Mouse (Mus musculus) forebrain, postnatal 0 days (tissue): ENCODE measurements around the gene Ydjc. TPM values are rescaled to one million over a fixed set of nuclear protein-coding genes. Genes with fewer than 3 reads are reported as not detected.
"Not testable (repeated sequence)": the region's sequence is repeated elsewhere in the genome, so short reads cannot be mapped to it uniquely, and the experiment has no call there.

ENCODE experiments used
- ATAC-seq: fragments of 200-750 bp; cut with Nextera tagmentation; 2 replicates; pipeline ENCODE4 v1.8.0; 2017; ENCODE audit warnings: mild to moderate bottlenecking, moderate library complexity
- DNase-seq: peaks from one replicate; pipeline ENCODE4 v3.0.0-alpha.2; 2015
- H3K27ac ChIP-seq: fragments of 300-500 bp; sonication (generic); 2 replicates; pipeline ENCODE4 v1.5.1; 2014; ENCODE audit warnings: low read depth, mild to moderate bottlenecking, antibody characterized with exemption, low read length, moderate library complexity, mixed read lengths
- H3K27me3 ChIP-seq: fragments of 300-500 bp; sonication (generic); 2 replicates; pipeline ENCODE4 v1.6.1; 2014; ENCODE audit warnings: mild to moderate bottlenecking, low read length, mixed read lengths; ENCODE audit not compliant: insufficient read depth
- H3K36me3 ChIP-seq: fragments of 300-500 bp; sonication (generic); 2 replicates; pipeline ENCODE4 v1.6.1; 2014; ENCODE audit warnings: mild to moderate bottlenecking, moderate library complexity; ENCODE audit not compliant: insufficient read depth
- H3K4me1 ChIP-seq: fragments of 300-500 bp; sonication (generic); 2 replicates; pipeline ENCODE4 v1.6.1; 2014; ENCODE audit warnings: antibody characterized with exemption; ENCODE audit not compliant: insufficient read depth
- H3K4me2 ChIP-seq: fragments of 300-500 bp; sonication (generic); 2 replicates; pipeline ENCODE4 v1.6.1; 2014; ENCODE audit warnings: low read depth, mild to moderate bottlenecking, moderate library complexity
- H3K4me3 ChIP-seq: fragments of 300-500 bp; sonication (generic); 2 replicates; pipeline ENCODE4 v1.5.1; 2014; ENCODE audit warnings: low read depth, low read length, mixed read lengths
- H3K9ac ChIP-seq: fragments of 300-500 bp; sonication (generic); 2 replicates; pipeline ENCODE4 v1.6.1; 2014; ENCODE audit warnings: mild to moderate bottlenecking
- H3K9me3 ChIP-seq: fragments of 300-500 bp; sonication (generic); 2 replicates; pipeline ENCODE4 v1.6.1; 2016; ENCODE audit warnings: low read length
- CTCF ChIP-seq: sonication (generic); IDR thresholded peaks from 2 replicates; pipeline ENCODE4 v1.5.1; 2016; ENCODE audit warnings: antibody characterized with exemption, control low read depth, low read depth
- WGBS: fragments of 180-500 bp; shearing (Covaris S2); extraction: QIAGEN DNeasy Blood & Tissue Kit; methylation state at CpG from one replicate; pipeline ENCODE4 v1.1.7; 2014; 5-methylcytosine and 5-hydroxymethylcytosine counted together
- polyA plus RNA-seq: library from polyadenylated mRNA; unstranded; fragments of >200 nt; fragmentation: Nextera tagmentation; extraction: Ambion mirVana; gene quantifications from 2 replicates; pipeline ENCODE4 v1.2.1, GENCODE M21; 2015
- total RNA-seq: library from RNA; depleted of rRNA; stranded (reverse); fragments of >200 nt; gene quantifications from 2 replicates; pipeline ENCODE4 v1.2.3, GENCODE M21; 2014

The Ydjc gene
- total and polyA plus RNA-seq, 2 experiments from 2014 or later: 44.7 to 57.4 TPM

- H3K27ac ChIP-seq: no peak overlapping the region
- WGBS: 90% methylated on average over 7 of the region's 7 CpGs
- H3K4me1 ChIP-seq: 0 out of 2 replicates have a peak, but pooled peaks cover 7% of the 10 kb centered on the region
- H3K27me3 ChIP-seq: no peaks in the 10 kb centered on the region
- no peaks in the 10 kb centered on the region for H3K9me3 ChIP-seq
- no peak overlapping the region for H3K9ac ChIP-seq
- peaks cover 35% of the 10 kb centered on the region for H3K36me3 ChIP-seq
- DNase-seq (no peak), ATAC-seq (no peak)
- no peak overlapping the region for H3K4me3 ChIP-seq
- no peak overlapping the region for H3K4me2 ChIP-seq
- TF ChIP-seq CTCF: no peak
These were observed 6.3 kb downstream of the Ydjc start for GRCm38 (mm10) chr16:17150520-17151258.

GRCm38 (mm10) chr16:17151874-17152273 lies 7.5 kb downstream of the Ydjc start:
- Histone ChIP-seq H3K36me3 (peaks cover 40% of the 10 kb centered on the region), H3K9ac (no peak overlapping the region), H3K4me3 (no peak overlapping the region), H3K4me2 (no peak overlapping the region), H3K27me3 (no peaks in the 10 kb centered on the region), H3K9me3 (no peaks in the 10 kb centered on the region), H3K27ac (no peak overlapping the region), H3K4me1 (0 out of 2 replicates have a peak, but pooled peaks cover 7% of the 10 kb centered on the region)
- ATAC-seq (no peak), DNase-seq (no peak)
- WGBS: 96% methylated on average over 4 of the region's 4 CpGs
- TF ChIP-seq CTCF: no peak

DNA sequence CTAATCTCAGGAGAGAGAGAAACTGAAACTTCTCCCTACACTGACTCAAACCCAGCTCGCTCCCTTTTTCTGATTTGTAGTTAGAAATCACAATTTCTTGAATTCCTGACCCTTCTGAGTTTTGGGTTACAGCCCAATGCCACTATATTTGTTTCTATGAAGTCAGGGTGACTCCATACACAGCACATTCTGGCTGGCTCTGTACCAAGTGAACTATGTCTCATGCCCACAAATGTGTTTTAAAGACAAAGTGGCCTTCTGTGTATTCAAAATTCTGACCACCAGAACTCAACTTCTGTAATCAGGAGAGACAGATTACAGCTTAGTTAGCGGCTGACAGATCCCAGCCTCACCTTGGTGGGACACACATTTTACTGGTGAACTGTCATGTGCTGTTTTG lies 9.9 kb downstream of the Ydjc start:
- ATAC-seq: no peak
- TF ChIP-seq CTCF: no peak
- 91% methylated on average over 2 of the region's 2 CpGs for WGBS

GRCm38 (mm10) chr16:17165478-17165877 lies 21.1 kb downstream of the Ydjc start:
- not testable (repeated sequence) for H3K4me1 ChIP-seq, DNase-seq, H3K4me2 ChIP-seq, H3K9ac ChIP-seq, H3K27me3 ChIP-seq, H3K27ac ChIP-seq, ATAC-seq, H3K9me3 ChIP-seq, H3K4me3 ChIP-seq
- 94% methylated on average over 1 of the region's 1 CpGs for WGBS
- H3K36me3 ChIP-seq: peaks cover 22% of the 10 kb centered on the region

More for the DNA sequence above, 9.9 kb downstream of the Ydjc start:
- DNase-seq: no peak
- Histone ChIP-seq H3K27me3 (no peaks in the 10 kb centered on the region), H3K27ac (no peak overlapping the region), H3K9me3 (no peaks in the 10 kb centered on the region), H3K4me3 (no peak overlapping the region), H3K4me1 (no peaks in the 10 kb centered on the region), H3K4me2 (no peak overlapping the region), H3K36me3 (peaks cover 56% of the 10 kb centered on the region), H3K9ac (no peak overlapping the region)

GRCm38 (mm10) chr16:17167179-17167578 lies 22.8 kb downstream of the Ydjc start:
- H3K36me3 ChIP-seq: peaks cover 22% of the 10 kb centered on the region
- H3K9me3 ChIP-seq: no peaks in the 10 kb centered on the region
- no peak overlapping the region for H3K27ac ChIP-seq
- no peaks in the 10 kb centered on the region for H3K27me3 ChIP-seq
- no peak for DNase-seq
- no peak overlapping the region for H3K4me2 ChIP-seq
- H3K9ac ChIP-seq: no peak overlapping the region
- TF ChIP-seq CTCF: no peak
- no peak for ATAC-seq
- H3K4me1 ChIP-seq: no peaks in the 10 kb centered on the region
- H3K4me3 ChIP-seq: no peak overlapping the region

- H3K9ac ChIP-seq: no peak overlapping the region
- no peaks in the 10 kb centered on the region for H3K4me1 ChIP-seq
- H3K4me3 ChIP-seq: no peak overlapping the region
- peaks cover 30% of the 10 kb centered on the region for H3K36me3 ChIP-seq
- DNase-seq (no peak), ATAC-seq (no peak)
- no peak overlapping the region for H3K27ac ChIP-seq
- no peak for TF ChIP-seq CTCF
- H3K9me3 ChIP-seq: no peaks in the 10 kb centered on the region
- 89% methylated on average over 5 of the region's 5 CpGs for WGBS
- no peak overlapping the region for H3K4me2 ChIP-seq
- no peaks in the 10 kb centered on the region for H3K27me3 ChIP-seq
These were observed 23.6 kb downstream of the Ydjc start for GRCm38 (mm10) chr16:17168049-17168448.

DNA sequence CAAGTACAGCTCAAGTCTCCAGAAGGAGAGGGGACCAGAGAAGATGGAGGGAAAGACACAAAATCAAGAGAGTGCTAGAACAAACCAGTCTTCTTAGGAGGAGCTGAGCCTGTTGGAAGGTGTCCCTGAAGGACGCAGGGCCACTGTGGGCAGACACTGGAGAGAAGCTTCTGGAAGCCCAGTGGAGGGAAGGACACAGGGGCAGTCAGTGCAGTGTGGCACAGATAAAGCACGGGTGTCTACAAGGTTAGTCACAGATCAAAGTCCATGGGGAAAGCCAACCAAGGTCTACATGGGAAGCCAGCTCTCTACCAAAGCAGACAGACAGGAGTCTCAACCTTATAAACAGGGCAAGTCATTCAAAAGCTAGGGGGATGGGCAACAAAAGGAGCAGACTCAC lies 31.3 kb downstream of the Ydjc start:
- Histone ChIP-seq H3K4me2 (no peak overlapping the region), H3K9ac (no peak overlapping the region), H3K4me3 (no peak overlapping the region), H3K27me3 (no peaks in the 10 kb centered on the region), H3K9me3 (no peaks in the 10 kb centered on the region), H3K4me1 (no peaks in the 10 kb centered on the region), H3K36me3 (peaks cover 21% of the 10 kb centered on the region), H3K27ac (no peak overlapping the region)
- WGBS: 96% methylated on average over 2 of the region's 2 CpGs
- DNase-seq: no peak
- ATAC-seq: no peak
- TF ChIP-seq CTCF: no peak
